In the genomic region with DNA sequence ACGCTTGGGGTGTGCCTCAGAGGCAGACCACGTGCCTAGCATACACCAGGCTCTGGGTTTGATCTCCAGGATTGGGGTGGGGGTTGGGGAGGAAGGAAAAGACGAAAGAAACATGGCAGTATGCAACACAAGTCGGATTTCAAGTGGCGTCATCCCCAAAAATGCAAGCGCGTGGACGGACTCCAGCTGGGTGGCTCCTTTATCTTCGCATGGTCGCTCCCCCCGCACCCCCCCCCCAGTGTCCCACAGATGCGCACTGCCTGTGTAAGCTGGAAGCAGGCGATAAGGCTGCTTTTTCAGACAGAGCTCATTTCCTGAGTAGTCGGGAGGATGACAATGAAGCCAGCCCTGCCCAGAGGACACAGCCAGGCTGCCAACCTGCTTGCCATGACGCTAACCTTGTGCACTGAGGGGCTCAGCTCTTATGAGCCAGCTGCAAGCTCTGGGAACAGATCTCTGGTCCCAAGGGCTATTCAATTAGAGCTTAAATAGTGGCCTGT, we compare ENCODE assay signal across 9 mouse cellular contexts. TPM values are rescaled to one million over a fixed set of nuclear protein-coding genes. Genes with fewer than 3 reads are reported as not detected.
DNase-seq lines count a peak whose midpoint lies in the region; ATAC-seq and TF ChIP-seq lines count a peak whose summit lies in the region.
"Had no signal": no experiment of that assay in that cellular context is flagged by ENCODE, and none has a peak within 500 bp of the region (broad histone marks: within the 10 kb centered on the region; RNA-seq: fewer than 3 reads in every experiment).

No protein-coding gene starts in this region.

- H3K27me3 ChIP-seq in heart, postnatal 0 days (ENCODE audit: control insufficient read depth, insufficient read depth, low read length) = no peaks in the 10 kb centered on the region
- no peaks in the 10 kb centered on the region for H3K27me3 ChIP-seq in liver, embryonic 11.5 days (replicated peaks; ENCODE audit: control insufficient read depth, insufficient read depth, low read length)

- 0 out of 2 replicates have a peak, but pooled peaks have one; percentile 5 for ATAC-seq in heart, postnatal 0 days (ENCODE audit: insufficient read depth, low read depth)
- ATAC-seq in liver, embryonic 11.5 days (replicated peaks; ENCODE audit: low FRiP score) = peak; percentile 78
- no peak for ATAC-seq in activated CD4-positive, CD25-positive, alpha-beta regulatory T cell, adult 4 months

- H3K27ac ChIP-seq in heart, postnatal 0 days (ENCODE audit: low read depth) = peak overlapping the region; percentile 38; the same call in 1 of the 2 replicates
- H3K27ac ChIP-seq in liver, embryonic 11.5 days (ENCODE audit: low read depth, low read length) = peak overlapping the region; percentile 93
- H3K27ac ChIP-seq: macrophage had no signal

- DNase-seq in 416B (ENCODE audit: low read depth) = peak; percentile 78
- DNase-seq in c-Kit-negative CD71-positive TER-119-positive erythroid progenitor cells, embryonic 14.5 days (ENCODE audit: low read depth, low spot score) = peak; percentile 45
- peak; percentile 33 for DNase-seq in heart, postnatal 0 days (ENCODE audit: low spot score)
- DNase-seq in liver, embryonic 11.5 days (ENCODE audit: low spot score) = peak; percentile 67
- peak; percentile 63 to 75 for DNase-seq in spleen, postnatal 4 days (ENCODE audit: low spot score in 2 of 2)
- no peak for DNase-seq in left cerebral cortex, adult 9 months (ENCODE audit: low spot score in 2 of 2)
- DNase-seq in left cerebral cortex, adult 11 months (ENCODE audit: low spot score) = no peak

- 0 out of 2 replicates have a peak, but pooled peaks cover 5% of the 10 kb centered on the region for H3K36me3 ChIP-seq in heart, postnatal 0 days (replicated peaks; ENCODE audit: control insufficient read depth, insufficient read depth, low read length)
- peaks cover 8% of the 10 kb centered on the region; the same call in 1 of the 2 replicates for H3K36me3 ChIP-seq in liver, embryonic 11.5 days (ENCODE audit: control insufficient read depth, insufficient read depth, low read length)

- H3K4me1 ChIP-seq in heart, postnatal 0 days (ENCODE audit: control insufficient read depth, insufficient read depth) = peaks cover 41% of the 10 kb centered on the region
- peaks cover 76% of the 10 kb centered on the region for H3K4me1 ChIP-seq in liver, embryonic 11.5 days (replicated peaks; ENCODE audit: control insufficient read depth, insufficient read depth, low read length)

- peak; percentile 47; the same call in 1 of the 2 replicates for TF ChIP-seq EP300 in heart, postnatal 0 days (IDR thresholded peaks at IDR 0.05; ENCODE audit: low read depth)

- no peak for TF ChIP-seq CTCF in heart, postnatal 0 days (IDR thresholded peaks at IDR 0.05; ENCODE audit: low read depth)

- 49% methylated on average over 15 of the region's 15 CpGs for WGBS in heart, postnatal 0 days
- WGBS in liver, embryonic 11.5 days = 51% methylated on average over 15 of the region's 15 CpGs

- H3K9me3 ChIP-seq in heart, postnatal 0 days (replicated peaks; ENCODE audit: control insufficient read depth, low read length) = no peaks in the 10 kb centered on the region
- H3K9me3 ChIP-seq in liver, embryonic 11.5 days (ENCODE audit: control insufficient read depth, low read length) = no peaks in the 10 kb centered on the region

- H3K9ac ChIP-seq in heart, postnatal 0 days (replicated peaks; ENCODE audit: low read depth, low read length) = no peak overlapping the region; the same call in 1 of the 2 replicates
- peak overlapping the region; percentile 53 for H3K9ac ChIP-seq in liver, embryonic 11.5 days (ENCODE audit: low read depth, low read length)

- H3K4me3 ChIP-seq in heart, postnatal 0 days (ENCODE audit: low read depth, low read length) = no peak overlapping the region
- H3K4me3 ChIP-seq in liver, embryonic 11.5 days (ENCODE audit: low read depth, low read length) = peak overlapping the region; percentile 21; the same call in 1 of the 2 replicates

- H3K4me2 ChIP-seq in heart, postnatal 0 days (ENCODE audit: low read depth, low read length) = no peak overlapping the region
- peak overlapping the region; percentile 63 for H3K4me2 ChIP-seq in liver, embryonic 11.5 days

RNA-seq across cellular contexts. Expression of a gene that starts 4.1 kb away (rescaled TPM):
- total RNA-seq in heart, postnatal 0 days (2014; rRNA removed; ENCODE audit: low replicate concordance) = 53.2 and 55.2 TPM in 2 replicates
- polyA plus RNA-seq in heart, postnatal 0 days (2015; fragmentation: Nextera tagmentation; extraction: Ambion mirVana) = 8.5 and 8.9 TPM in 2 replicates
- 24.3 and 26.5 TPM in 2 replicates for polyA plus RNA-seq in liver, embryonic 11.5 days (2014; fragmentation: Nextera tagmentation; extraction: Ambion mirVana)
- polyA plus RNA-seq in activated CD4-positive, CD25-positive, alpha-beta regulatory T cell, adult 4 months (2017; shearing (Covaris generic)) = 1 to 10 TPM; 5.2 to 5.6 TPM

RNA-seq across cellular contexts. Expression of a gene that starts 37.6 kb away (rescaled TPM):
- 8.2 and 22.3 TPM in 2 replicates for total RNA-seq in heart, postnatal 0 days (2014; rRNA removed; ENCODE audit: low replicate concordance)
- polyA plus RNA-seq in heart, postnatal 0 days (2015; fragmentation: Nextera tagmentation; extraction: Ambion mirVana) = 4.1 and 4.4 TPM in 2 replicates
- polyA plus RNA-seq in liver, embryonic 11.5 days (2014; fragmentation: Nextera tagmentation; extraction: Ambion mirVana) = 10.6 and 11.0 TPM in 2 replicates
- polyA plus RNA-seq in activated CD4-positive, CD25-positive, alpha-beta regulatory T cell, adult 4 months (2017; shearing (Covaris generic)) = 10 to 100 TPM; 33.9 to 35.5 TPM

RNA-seq across cellular contexts. Expression of a gene that starts 57.4 kb away (rescaled TPM):
- total RNA-seq in heart, postnatal 0 days (2014; rRNA removed; ENCODE audit: low replicate concordance) = 3.8 and 9.6 TPM in 2 replicates
- 4.8 and 5.1 TPM in 2 replicates for polyA plus RNA-seq in heart, postnatal 0 days (2015; fragmentation: Nextera tagmentation; extraction: Ambion mirVana)
- polyA plus RNA-seq in liver, embryonic 11.5 days (2014; fragmentation: Nextera tagmentation; extraction: Ambion mirVana) = 13.2 and 14.4 TPM in 2 replicates
- 10 to 100 TPM; 16.8 to 21.2 TPM for polyA plus RNA-seq in activated CD4-positive, CD25-positive, alpha-beta regulatory T cell, adult 4 months (2017; shearing (Covaris generic))

Comparison
In these comparisons a context has a peak if more than half of its experiments do, and no peak if none do; other contexts are left out.
1. DNase-seq: peak in 416B (single experiment), c-Kit-negative CD71-positive TER-119-positive erythroid progenitor cells, embryonic 14.5 days (single experiment), heart, postnatal 0 days (single experiment), liver, embryonic 11.5 days (single experiment) and spleen, postnatal 4 days (2 of 2); none in left cerebral cortex, adult 9 months (0 of 2) and left cerebral cortex, adult 11 months (single experiment).